Mouse (Mus musculus): ENCODE results near the gene A530064D06Rik. TPM values are rescaled to one million over a fixed set of nuclear protein-coding genes. Genes with fewer than 3 reads are reported as not detected.

A530064D06Rik gene
- polyA plus RNA-seq, 1 experiment from 2014 or later, result not detected

DNA sequence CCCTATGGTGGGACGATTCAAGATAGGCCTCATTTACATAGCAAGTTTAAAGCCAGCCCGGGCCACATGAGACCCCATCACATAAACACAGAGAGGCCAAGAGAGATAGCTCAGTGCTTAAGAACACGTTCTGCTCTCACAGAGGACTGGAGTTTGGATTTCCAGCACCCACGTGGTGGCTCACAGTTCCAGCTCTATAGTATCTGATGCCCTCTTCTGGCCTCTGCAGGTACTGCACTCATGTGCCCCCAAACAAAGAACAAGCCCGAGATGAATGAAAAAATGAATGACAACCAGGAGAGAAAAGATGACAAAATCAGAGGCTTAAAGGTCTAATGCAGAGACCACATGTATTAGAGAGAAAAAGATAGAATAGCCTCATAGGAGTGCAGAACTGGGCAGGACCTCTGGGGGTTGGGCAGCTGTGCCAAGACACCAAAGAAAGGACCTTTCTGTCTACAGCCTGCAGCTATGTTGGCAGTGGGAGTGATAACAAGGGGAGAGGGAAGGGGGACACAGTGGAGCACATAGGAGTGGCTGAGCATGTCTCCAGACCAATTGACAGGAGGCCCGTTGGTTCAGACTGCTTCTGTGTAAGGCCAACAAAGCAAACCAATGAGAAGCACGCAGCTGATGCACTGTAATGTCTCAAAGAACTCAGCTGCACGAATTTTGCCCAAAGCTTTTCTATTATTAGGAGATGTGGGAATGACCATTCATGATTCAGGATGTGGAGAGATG, 56.4 kb downstream of the A530064D06Rik start:
- Histone ChIP-seq H3K9me3 (replicated peaks) (peaks cover 11% of the 10 kb centered on the region), H3K27me3 (no peaks in the 10 kb centered on the region), H3K4me2 (replicated peaks) (no peak overlapping the region), H3K9ac (no peak overlapping the region), H3K4me3 (no peak overlapping the region), H3K36me3 (no peaks in the 10 kb centered on the region), H3K27ac (no peak overlapping the region), H3K4me1 (peaks cover 5% of the 10 kb centered on the region)
- ATAC-seq (ENCODE audit: low FRiP score), result no peak
- 51% methylated on average over 8 of the region's 8 CpGs for WGBS

DNA sequence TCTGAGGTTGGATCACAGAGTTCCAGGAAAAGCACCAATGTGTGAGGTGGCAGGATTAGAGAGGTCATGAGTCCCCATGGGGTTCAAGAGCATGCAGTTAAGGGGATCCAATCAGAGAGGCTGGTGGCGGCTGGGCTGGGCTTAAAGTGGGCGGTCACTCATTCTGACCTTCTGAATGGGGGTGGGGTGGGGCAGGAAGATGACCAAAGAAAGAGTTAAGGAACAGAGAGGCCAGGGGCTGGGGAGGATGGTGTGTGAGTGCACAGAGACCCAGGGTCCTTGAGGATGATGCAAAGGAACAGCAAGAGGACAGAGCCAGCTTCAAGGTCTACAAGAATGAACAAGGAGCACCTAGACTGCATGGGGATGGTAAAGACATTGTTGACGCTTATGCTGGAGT, 58.6 kb downstream of the A530064D06Rik start:
- peaks cover 5% of the 10 kb centered on the region for H3K4me1 ChIP-seq
- ATAC-seq (ENCODE audit: low FRiP score), result no peak
- H3K9me3 ChIP-seq (replicated peaks), result peaks cover 6% of the 10 kb centered on the region
- no peaks in the 10 kb centered on the region for H3K27me3 ChIP-seq
- WGBS, result 78% methylated on average over 3 of the region's 3 CpGs
- H3K36me3 ChIP-seq, result no peaks in the 10 kb centered on the region
- no peak overlapping the region for H3K4me2 ChIP-seq (replicated peaks)
- H3K27ac ChIP-seq, result no peak overlapping the region
- H3K4me3 ChIP-seq, result no peak overlapping the region
- no peak overlapping the region for H3K9ac ChIP-seq

DNA sequence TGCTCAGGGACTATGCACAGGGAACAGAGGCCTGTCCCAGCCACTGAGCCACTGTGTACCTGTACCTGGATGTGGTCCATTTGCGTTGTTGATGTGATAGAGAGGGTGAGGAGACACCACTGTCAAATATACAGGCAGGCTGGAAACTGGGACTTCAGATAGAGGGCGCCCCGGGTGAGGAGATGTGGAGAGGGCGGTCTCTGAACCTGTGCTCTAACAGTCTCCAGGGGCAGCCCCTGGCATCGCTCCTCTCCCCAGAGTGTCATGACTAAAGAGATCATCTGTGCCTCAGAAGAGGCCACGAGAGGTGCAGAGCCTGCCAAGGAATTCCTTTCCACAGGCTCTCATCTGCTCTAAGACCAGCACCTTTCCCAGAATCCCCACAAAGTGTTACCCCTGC, 59.2 kb downstream of the A530064D06Rik start:
- Histone ChIP-seq H3K27me3 (no peaks in the 10 kb centered on the region), H3K4me3 (no peak overlapping the region), H3K9ac (no peak overlapping the region), H3K4me2 (replicated peaks) (no peak overlapping the region), H3K9me3 (replicated peaks) (no peaks in the 10 kb centered on the region), H3K36me3 (no peaks in the 10 kb centered on the region), H3K4me1 (peaks cover 5% of the 10 kb centered on the region), H3K27ac (no peak overlapping the region)
- WGBS, result 54% methylated on average over 6 of the region's 6 CpGs
- ATAC-seq (ENCODE audit: low FRiP score), result no peak

- H3K4me1 ChIP-seq, result peaks cover 5% of the 10 kb centered on the region
- WGBS, result 39% methylated on average over 4 of the region's 4 CpGs
- H3K27me3 ChIP-seq, result no peaks in the 10 kb centered on the region
- H3K9me3 ChIP-seq (replicated peaks), result no peaks in the 10 kb centered on the region
- no peaks in the 10 kb centered on the region for H3K36me3 ChIP-seq
- H3K9ac ChIP-seq, result no peak overlapping the region
- H3K27ac ChIP-seq, result no peak overlapping the region
- no peak for ATAC-seq (ENCODE audit: low FRiP score)
- no peak overlapping the region for H3K4me3 ChIP-seq
- H3K4me2 ChIP-seq (replicated peaks), result no peak overlapping the region
Measured at GRCm38 (mm10) chr17:48107333-48107732, 59.7 kb downstream of the A530064D06Rik start.

DNA sequence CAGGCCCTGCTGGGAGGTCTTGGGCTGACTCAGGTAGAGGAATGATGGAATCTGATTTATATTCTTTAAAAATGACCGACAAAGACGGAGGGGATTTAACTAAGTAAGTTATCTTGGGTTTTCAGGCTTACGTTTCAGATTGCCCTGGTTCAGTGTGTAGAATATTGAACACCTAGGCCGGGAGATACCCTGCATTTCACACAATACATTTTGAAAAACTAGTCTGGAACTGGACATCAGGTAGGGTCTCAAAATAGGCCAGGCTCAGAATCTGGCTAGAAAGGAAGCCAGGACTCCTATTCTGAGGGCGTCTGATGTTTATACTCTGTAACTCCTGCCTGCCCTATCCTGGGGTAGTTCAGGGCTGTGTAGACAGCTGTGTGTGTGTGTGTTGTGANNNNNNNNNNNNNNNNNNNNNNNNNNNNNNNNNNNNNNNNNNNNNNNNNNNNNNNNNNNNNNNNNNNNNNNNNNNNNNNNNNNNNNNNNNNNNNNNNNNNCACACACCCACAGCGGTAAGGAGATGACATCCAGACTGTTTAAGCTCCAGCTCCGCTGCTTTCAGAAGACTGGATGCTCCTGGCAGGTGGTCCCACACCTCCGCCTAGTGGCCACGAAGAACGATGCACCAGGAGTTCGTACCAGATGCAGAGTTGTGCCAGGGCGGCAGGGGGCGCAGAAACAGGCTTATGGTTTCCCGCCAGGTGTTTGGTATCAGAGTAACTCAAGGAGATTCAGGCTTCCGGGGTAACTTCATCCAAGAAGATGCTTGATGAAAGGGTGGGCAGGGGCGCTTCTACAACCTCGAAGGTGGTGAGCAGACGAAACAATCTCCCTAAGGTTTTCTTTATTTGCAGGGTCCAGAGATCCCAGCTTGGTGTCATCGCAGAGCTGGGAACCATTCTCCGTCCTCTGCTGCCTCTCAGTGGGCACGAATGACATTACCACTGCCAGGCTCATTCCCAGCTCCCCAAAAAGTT, 66.3 kb downstream of the A530064D06Rik start:
- Histone ChIP-seq H3K4me3 (peak overlapping the region; percentile 14; the same call in 1 of the 2 replicates), H3K4me2 (replicated peaks) (peak overlapping the region; percentile 43), H3K27ac (no peak overlapping the region), H3K36me3 (no peaks in the 10 kb centered on the region), H3K4me1 (peaks cover 42% of the 10 kb centered on the region), H3K27me3 (peaks cover 47% of the 10 kb centered on the region), H3K9me3 (replicated peaks) (no peaks in the 10 kb centered on the region), H3K9ac (no peak overlapping the region)
- ATAC-seq (ENCODE audit: low FRiP score), result peak; percentile 60
- WGBS, result 13% methylated on average over 21 of the region's 21 CpGs

- H3K27ac ChIP-seq, result no peak overlapping the region
- H3K36me3 ChIP-seq, result no peaks in the 10 kb centered on the region
- H3K9me3 ChIP-seq (replicated peaks), result no peaks in the 10 kb centered on the region
- peaks cover 61% of the 10 kb centered on the region for H3K27me3 ChIP-seq
- H3K4me2 ChIP-seq (replicated peaks), result no peak overlapping the region
- WGBS, result 7% methylated on average over 11 of the region's 11 CpGs
- ATAC-seq (ENCODE audit: low FRiP score), result no peak
- no peak overlapping the region for H3K4me3 ChIP-seq
- peaks cover 53% of the 10 kb centered on the region for H3K4me1 ChIP-seq
- no peak overlapping the region for H3K9ac ChIP-seq
Measured at GRCm38 (mm10) chr17:48099312-48099711, 67.8 kb downstream of the A530064D06Rik start.

Other genes starting within 250 kb of the A530064D06Rik start
- 40.6 and 41.7 TPM in 2 replicates for gene Foxp4, start 242.6 kb downstream of the A530064D06Rik start, polyA plus RNA-seq (2016; fragmentation: Nextera tagmentation; extraction: Ambion mirVana)
- not detected in 2 replicates for gene 1700122O11Rik, start 129.0 kb downstream of the A530064D06Rik start, polyA plus RNA-seq (2016; fragmentation: Nextera tagmentation; extraction: Ambion mirVana)
- gene 1700067P10Rik, start 78.0 kb downstream of the A530064D06Rik start, polyA plus RNA-seq (2016; fragmentation: Nextera tagmentation; extraction: Ambion mirVana), result 0.26 TPM in 1 of 2 replicates, not detected in the other
- 0.10 TPM in 1 of 2 replicates, not detected in the other for gene 9830107B12Rik, start 21.0 kb downstream of the A530064D06Rik start, polyA plus RNA-seq (2016; fragmentation: Nextera tagmentation; extraction: Ambion mirVana)
- 0.10 and 0.14 TPM in 2 replicates for gene Trem1, start 65.5 kb upstream of the A530064D06Rik start, polyA plus RNA-seq (2016; fragmentation: Nextera tagmentation; extraction: Ambion mirVana)
- not detected in 2 replicates for gene Trem3, start 80.5 kb upstream of the A530064D06Rik start, polyA plus RNA-seq (2016; fragmentation: Nextera tagmentation; extraction: Ambion mirVana)
- not detected in 2 replicates for gene Treml4, start 97.0 kb upstream of the A530064D06Rik start, polyA plus RNA-seq (2016; fragmentation: Nextera tagmentation; extraction: Ambion mirVana)
- gene Treml2, start 132.2 kb upstream of the A530064D06Rik start, polyA plus RNA-seq (2016; fragmentation: Nextera tagmentation; extraction: Ambion mirVana), result 0.25 and 0.81 TPM in 2 replicates
- 0.05 TPM in 1 of 2 replicates, not detected in the other for gene B430306N03Rik, start 148.9 kb upstream of the A530064D06Rik start, polyA plus RNA-seq (2016; fragmentation: Nextera tagmentation; extraction: Ambion mirVana)
- 3.5 and 4.3 TPM in 2 replicates for gene Trem2, start 179.1 kb upstream of the A530064D06Rik start, polyA plus RNA-seq (2016; fragmentation: Nextera tagmentation; extraction: Ambion mirVana)
- 1.7 and 1.8 TPM in 2 replicates for gene Treml1, start 192.6 kb upstream of the A530064D06Rik start, polyA plus RNA-seq (2016; fragmentation: Nextera tagmentation; extraction: Ambion mirVana)
- 16.7 and 18.6 TPM in 2 replicates for gene Nfya, start 242.6 kb upstream of the A530064D06Rik start, polyA plus RNA-seq (2016; fragmentation: Nextera tagmentation; extraction: Ambion mirVana)
- 52.4 and 61.5 TPM in 2 replicates for gene Oard1, start 242.7 kb upstream of the A530064D06Rik start, polyA plus RNA-seq (2016; fragmentation: Nextera tagmentation; extraction: Ambion mirVana)

All from hindbrain, embryonic 12.5 days (tissue).